Comparison of ENCODE assay signal across 8 mouse cellular contexts in genomic region chr9:96971625-96972404, GRCm38 (mm10). TPM values are rescaled to one million over a fixed set of nuclear protein-coding genes. Genes with fewer than 3 reads are reported as not detected.
A peak's percentile ranks its signal among the peaks of the same experiment; 100 is the strongest.
DNase-seq lines count a peak whose midpoint lies in the region; ATAC-seq lines count a peak whose summit lies in the region.

No protein-coding gene starts in this region.

- peak; percentile 66 for DNase-seq in testis, postnatal 10 days (ENCODE audit: low spot score)
- no peak for DNase-seq in testis, postnatal 14 days (ENCODE audit: low spot score)
- DNase-seq in gastrocnemius, postnatal 14 days, result peak; percentile 88
- DNase-seq in hindbrain, embryonic 14.5 days (ENCODE audit: low spot score), result peak; percentile 72
- peak; percentile 52 to 77 for DNase-seq in lung, postnatal 4 days
- no peak for DNase-seq in adrenal gland, postnatal 10 days
- no peak for DNase-seq in adrenal gland, adult (ENCODE audit: inconsistent age in 2 of 2, low spot score in 1 of 2)
- DNase-seq in cerebellum, adult 18-20 months, result no peak

- intact Hi-C loops in gastrocnemius, postnatal 14 days (cut with DNase I; ENCODE audit: low total_unique reads), result no loop called here

- H3K9ac ChIP-seq in hindbrain, embryonic 14.5 days, result no peak overlapping the region

- H3K4me1 ChIP-seq in hindbrain, embryonic 14.5 days (replicated peaks; ENCODE audit: control insufficient read depth, insufficient read depth, low read length), result peaks cover 20% of the 10 kb centered on the region

- ATAC-seq in hindbrain, embryonic 14.5 days (ENCODE audit: low FRiP score), result peak; percentile 77

- WGBS in hindbrain, embryonic 14.5 days, result 30% methylated on average over 9 of the region's 9 CpGs

- peak overlapping the region; percentile 61 for H3K27ac ChIP-seq in hindbrain, embryonic 14.5 days

- no peaks in the 10 kb centered on the region for H3K9me3 ChIP-seq in hindbrain, embryonic 14.5 days (ENCODE audit: control insufficient read depth, low read length)

- H3K4me2 ChIP-seq in hindbrain, embryonic 14.5 days (replicated peaks), result no peak overlapping the region

- no peaks in the 10 kb centered on the region for H3K36me3 ChIP-seq in hindbrain, embryonic 14.5 days (replicated peaks; ENCODE audit: control insufficient read depth, insufficient read depth)

- no peak overlapping the region for H3K4me3 ChIP-seq in hindbrain, embryonic 14.5 days (replicated peaks; ENCODE audit: low read length)

- no peaks in the 10 kb centered on the region for H3K27me3 ChIP-seq in hindbrain, embryonic 14.5 days (ENCODE audit: control insufficient read depth, insufficient read depth, low read length)

RNA-seq across cellular contexts. Expression of gene Spsb4, which starts 46.8 kb away (rescaled TPM):
- 1 to 10 TPM; 2.6 to 6.3 TPM for total RNA-seq in gastrocnemius, postnatal 14 days (2021)
- polyA plus RNA-seq in hindbrain, embryonic 14.5 days (2014; fragmentation: Nextera tagmentation; extraction: Ambion mirVana), result 26.6 and 34.0 TPM in 2 replicates
- total RNA-seq in adrenal gland, postnatal 10 days (2021), result 1 to 10 TPM; 1.5 to 3.5 TPM

Comparison
In these comparisons a context has a peak if more than half of its experiments do, and no peak if none do; other contexts are left out.
1. DNase-seq: peak in testis, postnatal 10 days (single experiment), gastrocnemius, postnatal 14 days (single experiment), hindbrain, embryonic 14.5 days (single experiment) and lung, postnatal 4 days (2 of 2); none in testis, postnatal 14 days (single experiment), adrenal gland, postnatal 10 days (single experiment), adrenal gland, adult (0 of 2) and cerebellum, adult 18-20 months (0 of 2).